Mouse (Mus musculus): ENCODE measurements around the gene 1110004F10Rik. TPM values are rescaled to one million over a fixed set of nuclear protein-coding genes. Genes with fewer than 3 reads are reported as not detected.
"Not testable (repeated sequence)": the region's sequence is repeated elsewhere in the genome, so short reads cannot be mapped to it uniquely, and the experiment has no call there.

Gene 1110004F10Rik
- polyA plus RNA-seq, 1 experiment from 2014 or later = 371 TPM

- no peaks in the 10 kb centered on the region for H3K36me3 ChIP-seq
- H3K27me3 ChIP-seq (ENCODE audit: low read depth, poor library complexity, severe bottlenecking) = peaks cover 84% of the 10 kb centered on the region
- H3K4me1 ChIP-seq = peaks cover 58% of the 10 kb centered on the region
- H3K9me3 ChIP-seq (replicated peaks) = no peaks in the 10 kb centered on the region
- under 1% methylated on average over 13 of the region's 13 CpGs for WGBS
- no peak overlapping the region for H3K27ac ChIP-seq (replicated peaks)
- H3K4me3 ChIP-seq = peak overlapping the region; percentile 59; the same call in 1 of the 2 replicates
- DNase-seq (ENCODE audit: low spot score) = peak; percentile 46
Observed at GRCm38 (mm10) chr7:116038024-116038423, 1.2 kb upstream of the 1110004F10Rik start.

GRCm38 (mm10) chr7:116038511-116038910 lies 686 bp upstream of the 1110004F10Rik start, which contains the start of gene Sox6:
Gene Sox6, minus strand, starts transcription at chr7:116038796.
- H3K27ac ChIP-seq (replicated peaks) = peak within 1 kb of the TSS; percentile 55; the same call in 1 of the 2 replicates
- peak within 1 kb of the TSS; percentile 59 for H3K4me3 ChIP-seq
- peaks cover 84% of the 10 kb centered on the region for H3K27me3 ChIP-seq (ENCODE audit: low read depth, poor library complexity, severe bottlenecking)
- H3K36me3 ChIP-seq = no peaks in the 10 kb centered on the region
- H3K9me3 ChIP-seq (replicated peaks) = no peaks in the 10 kb centered on the region
- peak; percentile 55 for DNase-seq (ENCODE audit: low spot score)
- H3K4me1 ChIP-seq = peaks cover 54% of the 10 kb centered on the region
- 1% methylated on average over 11 of the region's 11 CpGs for WGBS

- Histone ChIP-seq H3K4me1 (peaks cover 46% of the 10 kb centered on the region), H3K9me3 (replicated peaks) (no peaks in the 10 kb centered on the region), H3K36me3 (no peaks in the 10 kb centered on the region), H3K27me3 (ENCODE audit: low read depth, poor library complexity, severe bottlenecking) (peaks cover 77% of the 10 kb centered on the region), H3K4me3 (peak overlapping the region; percentile 59), H3K27ac (replicated peaks) (peak overlapping the region; percentile 55)
- WGBS = under 1% methylated on average over 48 of the region's 48 CpGs
- DNase-seq (ENCODE audit: low spot score) = peak; percentile 86
Observed at GRCm38 (mm10) chr7:116039538-116040466, 605 bp downstream of the 1110004F10Rik start.

GRCm38 (mm10) chr7:116040470-116041019 lies 1.3 kb downstream of the 1110004F10Rik start:
- Histone ChIP-seq H3K27ac (replicated peaks) (peak overlapping the region; percentile 55; the same call in 1 of the 2 replicates), H3K9me3 (replicated peaks) (no peaks in the 10 kb centered on the region), H3K27me3 (ENCODE audit: low read depth, poor library complexity, severe bottlenecking) (peaks cover 69% of the 10 kb centered on the region), H3K4me1 (peaks cover 38% of the 10 kb centered on the region), H3K36me3 (no peaks in the 10 kb centered on the region), H3K4me3 (peak overlapping the region; percentile 59)
- 16% methylated on average over 15 of the region's 15 CpGs for WGBS
- DNase-seq (ENCODE audit: low spot score) = no peak

- WGBS = 51% methylated on average over 1 of the region's 1 CpGs
- no peak overlapping the region for H3K27ac ChIP-seq (replicated peaks)
- H3K36me3 ChIP-seq = no peaks in the 10 kb centered on the region
- no peaks in the 10 kb centered on the region for H3K4me1 ChIP-seq
- DNase-seq (ENCODE audit: low spot score) = no peak
- no peaks in the 10 kb centered on the region for H3K9me3 ChIP-seq (replicated peaks)
- H3K4me3 ChIP-seq = no peak overlapping the region
- no peaks in the 10 kb centered on the region for H3K27me3 ChIP-seq (ENCODE audit: low read depth, poor library complexity, severe bottlenecking)
Observed at GRCm38 (mm10) chr7:116060739-116061138, 21.5 kb downstream of the 1110004F10Rik start.

- not testable (repeated sequence) for H3K9me3 ChIP-seq (replicated peaks); H3K4me1 ChIP-seq; H3K36me3 ChIP-seq; H3K27me3 ChIP-seq (ENCODE audit: low read depth, poor library complexity, severe bottlenecking); H3K27ac ChIP-seq (replicated peaks); DNase-seq (ENCODE audit: low spot score); H3K4me3 ChIP-seq
- 95% methylated on average over 11 of the region's 11 CpGs for WGBS
Observed at GRCm38 (mm10) chr7:116084366-116084765, 45.2 kb downstream of the 1110004F10Rik start, which contains the start of gene Gm4353. Gene Gm4353, minus strand, starts transcription at chr7:116084635.

GRCm38 (mm10) chr7:116092710-116093465 lies 53.7 kb downstream of the 1110004F10Rik start:
- H3K27ac ChIP-seq (replicated peaks) = peak overlapping the region; percentile 98
- no peaks in the 10 kb centered on the region for H3K9me3 ChIP-seq (replicated peaks)
- DNase-seq (ENCODE audit: low spot score) = peak; percentile 95
- peaks cover 10% of the 10 kb centered on the region; the same call in 1 of the 2 replicates for H3K36me3 ChIP-seq
- no peaks in the 10 kb centered on the region for H3K27me3 ChIP-seq (ENCODE audit: low read depth, poor library complexity, severe bottlenecking)
- under 1% methylated on average over 38 of the region's 38 CpGs for WGBS
- H3K4me1 ChIP-seq = peaks cover 28% of the 10 kb centered on the region
- peak overlapping the region; percentile 75 for H3K4me3 ChIP-seq

- H3K36me3 ChIP-seq = peaks cover 10% of the 10 kb centered on the region; the same call in 1 of the 2 replicates
- WGBS = under 1% methylated on average over 19 of the region's 19 CpGs
Observed at GRCm38 (mm10) chr7:116093466-116093850, 54.3 kb downstream of the 1110004F10Rik start.

GRCm38 (mm10) chr7:116099952-116100528 lies 60.8 kb downstream of the 1110004F10Rik start:
- Histone ChIP-seq H3K9me3 (replicated peaks) (no peaks in the 10 kb centered on the region), H3K36me3 (peaks cover 72% of the 10 kb centered on the region), H3K4me1 (peaks cover 8% of the 10 kb centered on the region), H3K27ac (replicated peaks) (no peak overlapping the region), H3K27me3 (ENCODE audit: low read depth, poor library complexity, severe bottlenecking) (no peaks in the 10 kb centered on the region), H3K4me3 (no peak overlapping the region)
- no peak for DNase-seq (ENCODE audit: low spot score)
- WGBS = 85% methylated on average over 7 of the region's 7 CpGs

More at GRCm38 (mm10) chr7:116093466-116093850, 54.3 kb downstream of the 1110004F10Rik start:
- peak overlapping the region; percentile 98 for H3K27ac ChIP-seq (replicated peaks)
- H3K9me3 ChIP-seq (replicated peaks) = no peaks in the 10 kb centered on the region
- DNase-seq (ENCODE audit: low spot score) = no peak
- peaks cover 28% of the 10 kb centered on the region for H3K4me1 ChIP-seq
- no peaks in the 10 kb centered on the region for H3K27me3 ChIP-seq (ENCODE audit: low read depth, poor library complexity, severe bottlenecking)
- peak overlapping the region; percentile 75 for H3K4me3 ChIP-seq

GRCm38 (mm10) chr7:116103091-116103490 lies 63.9 kb downstream of the 1110004F10Rik start:
- no peaks in the 10 kb centered on the region for H3K9me3 ChIP-seq (replicated peaks)
- H3K4me3 ChIP-seq = no peak overlapping the region
- H3K36me3 ChIP-seq = peaks cover 91% of the 10 kb centered on the region
- H3K27ac ChIP-seq (replicated peaks) = no peak overlapping the region
- no peaks in the 10 kb centered on the region for H3K4me1 ChIP-seq
- H3K27me3 ChIP-seq (ENCODE audit: low read depth, poor library complexity, severe bottlenecking) = no peaks in the 10 kb centered on the region
- 98% methylated on average over 9 of the region's 9 CpGs for WGBS
- DNase-seq (ENCODE audit: low spot score) = no peak

GRCm38 (mm10) chr7:116110661-116111060 lies 71.5 kb downstream of the 1110004F10Rik start:
- Histone ChIP-seq H3K27ac (replicated peaks) (no peak overlapping the region), H3K4me3 (no peak overlapping the region), H3K4me1 (peaks cover 9% of the 10 kb centered on the region), H3K36me3 (peaks cover 28% of the 10 kb centered on the region), H3K9me3 (replicated peaks) (no peaks in the 10 kb centered on the region), H3K27me3 (ENCODE audit: low read depth, poor library complexity, severe bottlenecking) (no peaks in the 10 kb centered on the region)
- WGBS = 86% methylated on average over 3 of the region's 3 CpGs
- no peak for DNase-seq (ENCODE audit: low spot score)

GRCm38 (mm10) chr7:116111546-116111945 lies 72.3 kb downstream of the 1110004F10Rik start:
- Histone ChIP-seq H3K36me3 (peaks cover 19% of the 10 kb centered on the region), H3K27ac (replicated peaks) (no peak overlapping the region), H3K4me3 (no peak overlapping the region), H3K9me3 (replicated peaks) (no peaks in the 10 kb centered on the region), H3K27me3 (ENCODE audit: low read depth, poor library complexity, severe bottlenecking) (no peaks in the 10 kb centered on the region), H3K4me1 (peaks cover 10% of the 10 kb centered on the region)
- no peak for DNase-seq (ENCODE audit: low spot score)
- 85% methylated on average over 6 of the region's 6 CpGs for WGBS
